Mouse (Mus musculus): ENCODE measurements around the gene Tc2n.

- TF ChIP-seq CTCF (IDR thresholded peaks at IDR 0.05; ENCODE audit: borderline replicate concordance, insufficient read depth, low read depth, low read length) (no peak), POLR2A (IDR thresholded peaks at IDR 0.05; ENCODE audit: borderline replicate concordance, insufficient read depth, low read length) (no peak)
These were observed 85.2 kb downstream of the Tc2n start for GRCm38 (mm10) chr12:101633137-101633536.

Data from cerebellum, adult 2 months (tissue).